Mouse (Mus musculus): Measurements from ENCODE around the gene Vpreb2.
"Not testable (repeated sequence)": the region's sequence is repeated elsewhere in the genome, so short reads cannot be mapped to it uniquely, and the experiment has no call there.

The Vpreb2 gene

GRCm38 (mm10) chr16:17980128-17980527 is at the start of gene Vpreb2:
Vpreb2 (plus strand) TSS chr16:17980428.
- DNase-seq: no peak

- DNase-seq: no peak
These were observed 48.2 kb upstream of the Vpreb2 start for GRCm38 (mm10) chr16:17931906-17932460.

GRCm38 (mm10) chr16:17933594-17934444 is 46.4 kb upstream of the Vpreb2 start:
- no peak for DNase-seq

- DNase-seq: no peak
These were observed 45.8 kb upstream of the Vpreb2 start for GRCm38 (mm10) chr16:17934445-17934910.

GRCm38 (mm10) chr16:17936776-17937175 is 43.5 kb upstream of the Vpreb2 start:
- no peak for DNase-seq

GRCm38 (mm10) chr16:17938187-17938586 is 42.0 kb upstream of the Vpreb2 start:
- DNase-seq: no peak

GRCm38 (mm10) chr16:17938821-17939220 is 41.4 kb upstream of the Vpreb2 start:
- peak; percentile 68 to 69 for DNase-seq

- no peak for DNase-seq
These were observed 40.9 kb upstream of the Vpreb2 start for GRCm38 (mm10) chr16:17939255-17939751.

- DNase-seq: no peak
These were observed 36.8 kb upstream of the Vpreb2 start for GRCm38 (mm10) chr16:17943466-17943865.

- no peak for DNase-seq
These were observed 35.0 kb upstream of the Vpreb2 start for GRCm38 (mm10) chr16:17945081-17945831.

GRCm38 (mm10) chr16:17949421-17949877 is 30.8 kb upstream of the Vpreb2 start:
- DNase-seq: no peak

- no peak for DNase-seq
These were observed 30.2 kb upstream of the Vpreb2 start for GRCm38 (mm10) chr16:17950068-17950467.

GRCm38 (mm10) chr16:17951618-17952017 is 28.6 kb upstream of the Vpreb2 start:
- no peak for DNase-seq

- not testable (repeated sequence) for DNase-seq
These were observed 24.1 kb upstream of the Vpreb2 start for GRCm38 (mm10) chr16:17956052-17956638.

- peak; percentile 13 to 43 for DNase-seq
These were observed 18.1 kb upstream of the Vpreb2 start for GRCm38 (mm10) chr16:17962091-17962490.

GRCm38 (mm10) chr16:17971853-17972252 is 8.4 kb upstream of the Vpreb2 start:
- DNase-seq: no peak

GRCm38 (mm10) chr16:17977840-17978239 is 2.4 kb upstream of the Vpreb2 start:
- DNase-seq: not testable (repeated sequence)

GRCm38 (mm10) chr16:17983201-17983600 is 3.0 kb downstream of the Vpreb2 start:
- DNase-seq: no peak

- DNase-seq: no peak
These were observed 4.0 kb downstream of the Vpreb2 start for GRCm38 (mm10) chr16:17984231-17984630.

GRCm38 (mm10) chr16:17985078-17985477 is 4.8 kb downstream of the Vpreb2 start:
- no peak for DNase-seq

- peak; percentile 43 to 56 for DNase-seq
These were observed 6.4 kb downstream of the Vpreb2 start for GRCm38 (mm10) chr16:17986456-17987132.

- DNase-seq: no peak
These were observed 7.5 kb downstream of the Vpreb2 start for GRCm38 (mm10) chr16:17987703-17988102.
